Mouse (Mus musculus) forebrain, embryonic 15.5 days (tissue): ENCODE measurements around the gene Nudcd3. TPM values are rescaled to one million over a fixed set of nuclear protein-coding genes. Genes with fewer than 3 reads are reported as not detected.
A peak's percentile ranks its signal among the peaks of the same experiment; 100 is the strongest.

Experiments
- ATAC-seq: fragments of 200-750 bp; cut with Nextera tagmentation; replicated peaks from 2 replicates; pipeline ENCODE4 v1.8.0; 2017; ENCODE audit warnings: mild to moderate bottlenecking, moderate TSS enrichment, moderate library complexity
- H3K27ac ChIP-seq: fragments of 300-500 bp; sonication (generic); replicated peaks from 2 replicates; pipeline ENCODE4 v1.5.1; 2015; ENCODE audit warnings: mild to moderate bottlenecking, inconsistent platforms
- H3K27me3 ChIP-seq: fragments of 300-500 bp; sonication (generic); 2 replicates; pipeline ENCODE4 v1.6.1; 2015; ENCODE audit warnings: inconsistent platforms
- H3K36me3 ChIP-seq: fragments of 300-500 bp; sonication (generic); 2 replicates; pipeline ENCODE4 v1.6.1; 2015; ENCODE audit warnings: mild to moderate bottlenecking, inconsistent platforms
- H3K4me1 ChIP-seq: fragments of 300-500 bp; sonication (generic); 2 replicates; pipeline ENCODE4 v1.6.1; 2015; ENCODE audit warnings: inconsistent platforms
- H3K4me2 ChIP-seq: fragments of 300-500 bp; sonication (generic); replicated peaks from 2 replicates; pipeline ENCODE4 v1.6.1; 2015; ENCODE audit warnings: mild to moderate bottlenecking, inconsistent platforms
- H3K4me3 ChIP-seq: fragments of 300-500 bp; sonication (generic); 2 replicates; pipeline ENCODE4 v1.5.1; 2015; ENCODE audit warnings: mild to moderate bottlenecking, inconsistent platforms
- H3K9ac ChIP-seq: fragments of 300-500 bp; sonication (generic); replicated peaks from 2 replicates; pipeline ENCODE4 v1.6.1; 2015; ENCODE audit warnings: mild to moderate bottlenecking, inconsistent platforms
- H3K9me3 ChIP-seq: fragments of 300-500 bp; sonication (generic); 2 replicates; pipeline ENCODE4 v1.6.1; 2016; ENCODE audit warnings: inconsistent platforms
- WGBS: fragments of 180-500 bp; shearing (Covaris S2); methylation state at CpG from one replicate; pipeline ENCODE4 v1.1.7; 2015; ENCODE audit warnings: mixed read lengths; 5-methylcytosine and 5-hydroxymethylcytosine counted together
- polyA plus RNA-seq: library from polyadenylated mRNA; unstranded; fragments of >200 nt; fragmentation: Nextera tagmentation; extraction: Ambion mirVana; gene quantifications from 2 replicates; pipeline ENCODE4 v1.2.1, GENCODE M21; 2015

Gene Nudcd3
- polyA plus RNA-seq = 73.3 and 74.4 TPM in 2 replicates

GRCm38 (mm10) chr11:6200087-6200569 lies at the start of gene Nudcd3:
Gene Nudcd3, minus strand, starts transcription at chr11:6200415.
- Histone ChIP-seq H3K4me1 (peaks cover 29% of the 10 kb centered on the region), H3K27ac (peak within 1 kb of the TSS; percentile 98), H3K4me2 (peak within 1 kb of the TSS; percentile 78), H3K9ac (peak within 1 kb of the TSS; percentile 74), H3K27me3 (no peaks in the 10 kb centered on the region), H3K9me3 (no peaks in the 10 kb centered on the region), H3K4me3 (peak within 1 kb of the TSS; percentile 59), H3K36me3 (no peaks in the 10 kb centered on the region)
- under 1% methylated on average over 39 of the region's 39 CpGs for WGBS
- peak; percentile 96 for ATAC-seq

DNA sequence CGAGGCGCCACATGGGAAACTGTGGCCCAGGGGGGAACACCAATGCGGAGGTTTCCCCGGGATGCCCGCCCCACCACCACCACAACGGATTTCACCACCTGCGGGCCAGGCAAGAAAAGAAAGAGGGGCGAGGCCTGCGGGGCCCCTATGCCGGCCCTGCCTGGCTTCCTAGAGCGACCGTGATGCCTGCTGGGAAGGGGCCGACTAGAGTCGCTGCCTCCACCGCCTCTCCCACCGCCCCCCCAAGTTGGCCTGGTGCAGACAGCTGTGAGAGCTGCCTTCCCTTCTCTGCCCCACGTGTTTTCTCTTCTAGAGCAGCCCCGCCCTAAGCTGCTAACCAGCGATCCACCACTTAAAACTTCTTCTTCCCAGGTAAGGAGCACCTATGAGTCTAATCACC lies 44.5 kb upstream of the Nudcd3 start:
- Histone ChIP-seq H3K27ac (no peak overlapping the region), H3K4me1 (no peaks in the 10 kb centered on the region), H3K27me3 (no peaks in the 10 kb centered on the region), H3K4me2 (no peak overlapping the region), H3K9ac (no peak overlapping the region), H3K4me3 (no peak overlapping the region), H3K36me3 (no peaks in the 10 kb centered on the region), H3K9me3 (no peaks in the 10 kb centered on the region)
- ATAC-seq = no peak
- 56% methylated on average over 19 of the region's 19 CpGs for WGBS

- 84% methylated on average over 4 of the region's 4 CpGs for WGBS
- no peaks in the 10 kb centered on the region for H3K27me3 ChIP-seq
- H3K9me3 ChIP-seq = no peaks in the 10 kb centered on the region
- H3K4me3 ChIP-seq = no peak overlapping the region
- H3K4me2 ChIP-seq = no peak overlapping the region
- H3K4me1 ChIP-seq = no peaks in the 10 kb centered on the region
- ATAC-seq = no peak
- no peak overlapping the region for H3K9ac ChIP-seq
- H3K36me3 ChIP-seq = no peaks in the 10 kb centered on the region
- no peak overlapping the region for H3K27ac ChIP-seq
These were observed 32.8 kb upstream of the Nudcd3 start for GRCm38 (mm10) chr11:6233025-6233424.

- Histone ChIP-seq H3K36me3 (no peaks in the 10 kb centered on the region), H3K27me3 (no peaks in the 10 kb centered on the region), H3K9ac (no peak within 1 kb of the TSS), H3K4me3 (no peak within 1 kb of the TSS), H3K4me1 (no peaks in the 10 kb centered on the region), H3K9me3 (no peaks in the 10 kb centered on the region), H3K27ac (no peak within 1 kb of the TSS), H3K4me2 (no peak within 1 kb of the TSS)
- 89% methylated on average over 7 of the region's 7 CpGs for WGBS
- ATAC-seq = no peak
These were observed 29.8 kb upstream of the Nudcd3 start, which contains the start of gene Npc1l1 for GRCm38 (mm10) chr11:6230012-6230411. Gene Npc1l1, minus strand, starts transcription at chr11:6230143.

- ATAC-seq = no peak
- no peaks in the 10 kb centered on the region for H3K4me1 ChIP-seq
- no peak overlapping the region for H3K27ac ChIP-seq
- 84% methylated on average over 14 of the region's 14 CpGs for WGBS
- no peak overlapping the region for H3K9ac ChIP-seq
- H3K4me2 ChIP-seq = no peak overlapping the region
- no peaks in the 10 kb centered on the region for H3K27me3 ChIP-seq
- no peak overlapping the region for H3K4me3 ChIP-seq
- no peaks in the 10 kb centered on the region for H3K9me3 ChIP-seq
- H3K36me3 ChIP-seq = no peaks in the 10 kb centered on the region
These were observed 24.5 kb upstream of the Nudcd3 start for GRCm38 (mm10) chr11:6224541-6225229.

- H3K27me3 ChIP-seq = no peaks in the 10 kb centered on the region
- H3K4me3 ChIP-seq = no peak overlapping the region
- no peaks in the 10 kb centered on the region for H3K36me3 ChIP-seq
- H3K27ac ChIP-seq = no peak overlapping the region
- H3K4me1 ChIP-seq = no peaks in the 10 kb centered on the region
- 91% methylated on average over 10 of the region's 10 CpGs for WGBS
- no peak overlapping the region for H3K9ac ChIP-seq
- no peaks in the 10 kb centered on the region for H3K9me3 ChIP-seq
- no peak overlapping the region for H3K4me2 ChIP-seq
- no peak for ATAC-seq
These were observed 22.0 kb upstream of the Nudcd3 start for GRCm38 (mm10) chr11:6222187-6222586.

DNA sequence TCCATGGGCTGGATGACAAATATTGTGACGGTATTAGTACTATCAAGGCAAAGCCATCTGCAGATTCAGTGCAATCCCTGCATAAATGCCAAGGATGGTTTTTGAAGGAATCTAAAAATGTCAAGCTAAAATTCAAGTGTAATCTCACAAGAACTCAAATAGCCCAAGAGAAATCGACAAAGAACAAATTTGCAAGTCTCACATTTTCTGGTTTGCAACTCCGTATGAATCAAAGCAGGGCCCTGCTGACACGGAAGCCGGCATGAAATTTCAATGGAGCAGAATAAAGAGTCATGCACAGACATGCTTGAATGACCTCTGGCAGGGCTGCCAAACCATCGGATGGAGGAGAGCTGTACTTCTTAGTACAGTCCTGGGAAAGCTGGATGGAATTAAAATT lies 19.8 kb upstream of the Nudcd3 start:
- Histone ChIP-seq H3K4me3 (no peak overlapping the region), H3K27me3 (no peaks in the 10 kb centered on the region), H3K4me2 (no peak overlapping the region), H3K36me3 (no peaks in the 10 kb centered on the region), H3K9ac (no peak overlapping the region), H3K9me3 (no peaks in the 10 kb centered on the region), H3K4me1 (no peaks in the 10 kb centered on the region), H3K27ac (no peak overlapping the region)
- no peak for ATAC-seq
- WGBS = 84% methylated on average over 6 of the region's 6 CpGs

DNA sequence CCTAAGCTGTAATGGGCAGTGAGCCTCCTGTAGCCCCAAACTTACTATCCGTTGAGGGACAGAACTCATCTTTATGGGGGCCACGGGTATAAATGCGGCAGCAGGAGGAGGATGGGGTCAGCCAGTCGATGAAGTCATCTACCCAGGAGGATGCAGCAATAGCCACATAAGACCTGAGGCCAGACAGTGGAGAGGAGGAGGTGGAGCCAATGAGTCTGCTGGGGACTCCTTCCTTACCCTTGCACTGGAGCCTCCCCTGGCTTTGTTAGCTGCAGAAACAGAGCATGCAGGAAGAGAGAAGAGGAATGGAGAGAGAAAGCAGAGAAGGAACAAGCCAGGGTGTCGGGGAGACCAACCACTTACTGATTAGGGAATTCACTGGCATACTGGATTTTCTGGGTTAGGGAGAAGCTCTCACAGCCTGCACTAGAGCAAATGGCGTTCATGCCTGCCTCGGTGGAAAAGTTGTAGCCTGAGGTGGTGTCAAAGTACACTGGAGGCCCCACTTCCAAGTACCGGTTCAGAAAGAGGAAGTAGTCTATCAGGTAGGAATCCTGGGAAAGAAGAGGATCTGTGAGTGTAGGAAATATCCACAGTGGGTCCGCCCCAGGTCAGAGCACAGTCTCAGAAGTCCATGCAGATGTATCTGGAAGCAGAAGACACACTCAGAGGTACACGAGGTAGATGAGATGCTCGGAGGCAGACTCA lies 18.1 kb upstream of the Nudcd3 start:
- no peaks in the 10 kb centered on the region for H3K27me3 ChIP-seq
- no peak overlapping the region for H3K4me3 ChIP-seq
- no peak overlapping the region for H3K9ac ChIP-seq
- H3K36me3 ChIP-seq = no peaks in the 10 kb centered on the region
- H3K4me1 ChIP-seq = no peaks in the 10 kb centered on the region
- H3K27ac ChIP-seq = no peak overlapping the region
- WGBS = 86% methylated on average over 11 of the region's 11 CpGs
- H3K9me3 ChIP-seq = no peaks in the 10 kb centered on the region
- H3K4me2 ChIP-seq = no peak overlapping the region
- no peak for ATAC-seq

- Histone ChIP-seq H3K4me3 (no peak overlapping the region), H3K9me3 (no peaks in the 10 kb centered on the region), H3K4me1 (no peaks in the 10 kb centered on the region), H3K9ac (no peak overlapping the region), H3K27ac (no peak overlapping the region), H3K4me2 (no peak overlapping the region), H3K27me3 (no peaks in the 10 kb centered on the region), H3K36me3 (no peaks in the 10 kb centered on the region)
- 43% methylated on average over 3 of the region's 3 CpGs for WGBS
- ATAC-seq = no peak
These were observed 16.6 kb upstream of the Nudcd3 start for GRCm38 (mm10) chr11:6216834-6217233.

DNA sequence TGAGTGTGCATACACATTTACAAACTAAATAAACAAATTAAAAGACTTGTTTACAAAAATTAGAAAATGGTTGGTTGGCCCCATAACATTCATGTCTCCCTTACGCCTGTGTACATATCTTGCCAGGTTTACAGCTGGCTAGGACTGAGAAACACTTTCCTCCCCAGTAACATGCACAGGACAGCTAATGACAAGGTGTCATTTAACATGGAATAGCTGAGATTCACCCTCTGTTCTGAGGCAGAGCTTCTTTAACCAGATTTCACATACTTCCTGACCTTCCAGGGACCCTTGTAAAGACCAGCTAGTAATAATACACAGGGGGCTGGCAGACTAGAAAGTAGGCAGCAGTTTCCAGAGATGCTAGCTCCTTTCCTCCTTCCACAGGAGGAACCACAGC lies 7.9 kb upstream of the Nudcd3 start:
- H3K4me3 ChIP-seq = no peak overlapping the region
- H3K9ac ChIP-seq = no peak overlapping the region
- H3K27me3 ChIP-seq = no peaks in the 10 kb centered on the region
- 87% methylated on average over 1 of the region's 1 CpGs for WGBS
- no peak overlapping the region for H3K27ac ChIP-seq
- no peaks in the 10 kb centered on the region for H3K9me3 ChIP-seq
- H3K4me2 ChIP-seq = no peak overlapping the region
- no peak for ATAC-seq
- no peaks in the 10 kb centered on the region for H3K4me1 ChIP-seq
- H3K36me3 ChIP-seq = no peaks in the 10 kb centered on the region

GRCm38 (mm10) chr11:6207090-6207489 lies 6.9 kb upstream of the Nudcd3 start:
- H3K4me2 ChIP-seq = no peak overlapping the region
- no peak overlapping the region for H3K9ac ChIP-seq
- no peak for ATAC-seq
- H3K27ac ChIP-seq = no peak overlapping the region
- no peaks in the 10 kb centered on the region for H3K27me3 ChIP-seq
- 91% methylated on average over 2 of the region's 2 CpGs for WGBS
- no peaks in the 10 kb centered on the region for H3K9me3 ChIP-seq
- H3K4me3 ChIP-seq = no peak overlapping the region
- no peaks in the 10 kb centered on the region for H3K36me3 ChIP-seq
- no peaks in the 10 kb centered on the region for H3K4me1 ChIP-seq

DNA sequence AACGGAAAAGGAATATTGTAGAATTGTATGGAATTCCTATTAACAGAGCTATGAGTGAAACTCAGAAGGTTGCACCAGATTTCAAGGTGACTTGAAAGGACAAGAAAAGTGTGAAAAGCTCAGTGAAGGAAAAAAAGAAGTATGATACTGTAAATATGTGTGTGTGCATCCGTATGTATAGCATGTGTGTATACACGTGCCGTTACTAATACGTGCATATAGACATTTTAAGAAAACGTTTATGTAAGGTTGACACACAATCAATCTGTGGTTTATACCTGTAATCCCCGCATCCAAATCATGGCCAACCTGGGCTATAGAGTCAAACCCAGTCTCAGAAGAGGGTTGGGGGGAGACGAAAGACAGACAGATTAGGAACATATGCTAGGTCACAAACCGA lies 355 bp upstream of the Nudcd3 start:
- WGBS = 28% methylated on average over 9 of the region's 9 CpGs
- peak overlapping the region; percentile 74 for H3K9ac ChIP-seq
- peak overlapping the region; percentile 78 for H3K4me2 ChIP-seq
- peak overlapping the region; percentile 98 for H3K27ac ChIP-seq
- no peaks in the 10 kb centered on the region for H3K36me3 ChIP-seq
- no peaks in the 10 kb centered on the region for H3K9me3 ChIP-seq
- H3K4me1 ChIP-seq = peaks cover 29% of the 10 kb centered on the region
- no peaks in the 10 kb centered on the region for H3K27me3 ChIP-seq
- ATAC-seq = peak; percentile 46
- peak overlapping the region; percentile 59 for H3K4me3 ChIP-seq
